Mouse (Mus musculus) lung, embryonic 14.5 days (tissue): ENCODE measurements around the gene Hrh3. TPM values are rescaled to one million over a fixed set of nuclear protein-coding genes. Genes with fewer than 3 reads are reported as not detected.

Experiments used
- ATAC-seq: fragments of 200-750 bp; cut with Nextera tagmentation; 2 replicates; pipeline ENCODE4 v1.8.0; 2017; ENCODE audit warnings: mild to moderate bottlenecking, moderate TSS enrichment, moderate library complexity; ENCODE audit not compliant: insufficient read depth
- DNase-seq: peaks from one replicate; pipeline ENCODE4 v3.0.0-alpha.2; 2015
- H3K27ac ChIP-seq: fragments of 300-500 bp; sonication (generic); 2 replicates; pipeline ENCODE4 v1.5.1; 2014; ENCODE audit warnings: low read depth, mild to moderate bottlenecking, moderate library complexity
- H3K27me3 ChIP-seq: fragments of 300-500 bp; sonication (generic); 2 replicates; pipeline ENCODE4 v1.6.1; 2014; ENCODE audit warnings: low read length, control low read depth; ENCODE audit not compliant: insufficient read depth
- H3K36me3 ChIP-seq: fragments of 300-500 bp; sonication (generic); 2 replicates; pipeline ENCODE4 v1.6.1; 2014; ENCODE audit warnings: control low read depth; ENCODE audit not compliant: insufficient read depth
- H3K4me1 ChIP-seq: fragments of 300-500 bp; sonication (generic); 2 replicates; pipeline ENCODE4 v1.6.1; 2014; ENCODE audit warnings: antibody characterized with exemption, control low read depth; ENCODE audit not compliant: insufficient read depth
- H3K4me2 ChIP-seq: fragments of 300-500 bp; sonication (generic); 2 replicates; pipeline ENCODE4 v1.6.1; 2014; ENCODE audit warnings: mild to moderate bottlenecking
- H3K4me3 ChIP-seq: fragments of 300-500 bp; sonication (generic); 2 replicates; pipeline ENCODE4 v1.5.1; 2014; ENCODE audit warnings: low read depth, low read length
- H3K9ac ChIP-seq: fragments of 300-500 bp; sonication (generic); 2 replicates; pipeline ENCODE4 v1.6.1; 2014
- H3K9me3 ChIP-seq: fragments of 300-500 bp; sonication (generic); 2 replicates; pipeline ENCODE4 v1.6.1; 2016; ENCODE audit warnings: low read depth, low read length, control low read depth
- CTCF ChIP-seq: IDR thresholded peaks from 2 replicates; pipeline ENCODE4 v1.5.1; 2016; ENCODE audit warnings: antibody characterized with exemption, low read depth
- WGBS: fragments of 180-500 bp; shearing (Covaris S2); extraction: QIAGEN DNeasy Blood & Tissue Kit; methylation state at CpG from one replicate; pipeline ENCODE4 v1.1.7; 2014; 5-methylcytosine and 5-hydroxymethylcytosine counted together
- polyA plus RNA-seq: library from polyadenylated mRNA; unstranded; fragments of >200 nt; fragmentation: Nextera tagmentation; extraction: Ambion mirVana; gene quantifications from 2 replicates; pipeline ENCODE4 v1.2.1, GENCODE M21; 2014

The Hrh3 gene
- polyA plus RNA-seq, 1 experiment from 2014 or later = not detected

- Histone ChIP-seq H3K4me2 (no peak overlapping the region), H3K27me3 (peaks cover 28% of the 10 kb centered on the region), H3K36me3 (no peaks in the 10 kb centered on the region), H3K4me3 (no peak overlapping the region), H3K9me3 (no peaks in the 10 kb centered on the region), H3K9ac (no peak overlapping the region), H3K27ac (no peak overlapping the region), H3K4me1 (no peaks in the 10 kb centered on the region)
- no peak for TF ChIP-seq CTCF
- ATAC-seq (no peak), DNase-seq (no peak)
- 36% methylated on average over 5 of the region's 5 CpGs for WGBS
These were observed 8.6 kb downstream of the Hrh3 start for GRCm38 (mm10) chr2:180095711-180096110.

DNA sequence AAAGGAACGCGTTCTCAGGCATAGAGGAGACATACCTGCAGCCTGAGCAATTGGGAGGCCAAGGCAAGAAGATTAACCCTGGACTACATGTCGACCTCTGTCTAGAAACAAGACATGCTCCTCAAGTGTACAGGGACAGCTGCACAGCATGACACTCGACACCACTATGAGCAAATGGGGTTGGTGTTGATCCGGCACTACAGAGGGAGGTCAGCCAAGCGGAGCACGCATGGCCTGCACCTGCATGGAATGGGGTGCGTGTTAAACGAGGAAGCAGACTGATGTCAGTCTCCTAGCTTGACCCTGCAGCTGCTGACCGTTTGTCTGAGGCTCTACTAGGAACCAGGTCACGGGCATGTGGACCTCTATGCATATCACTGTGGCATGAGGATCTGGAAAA is 14.0 kb downstream of the Hrh3 start:
- Histone ChIP-seq H3K27me3 (no peaks in the 10 kb centered on the region), H3K36me3 (peaks cover 8% of the 10 kb centered on the region; the same call in 1 of the 2 replicates), H3K4me3 (no peak overlapping the region), H3K9me3 (no peaks in the 10 kb centered on the region), H3K27ac (no peak overlapping the region), H3K4me1 (no peaks in the 10 kb centered on the region), H3K9ac (no peak overlapping the region), H3K4me2 (no peak overlapping the region)
- no peak for ATAC-seq
- TF ChIP-seq CTCF = no peak
- 44% methylated on average over 11 of the region's 11 CpGs for WGBS
- no peak for DNase-seq

- no peak for ATAC-seq
- no peak for DNase-seq
- 0 out of 2 replicates have a peak, but pooled peaks have one; percentile 23 for TF ChIP-seq CTCF
- no peak overlapping the region for H3K4me2 ChIP-seq
- no peaks in the 10 kb centered on the region for H3K4me1 ChIP-seq
- no peak overlapping the region for H3K9ac ChIP-seq
- H3K27me3 ChIP-seq = no peaks in the 10 kb centered on the region
- WGBS = 85% methylated on average over 4 of the region's 4 CpGs
- H3K36me3 ChIP-seq = peaks cover 20% of the 10 kb centered on the region; the same call in 1 of the 2 replicates
- H3K4me3 ChIP-seq = no peak overlapping the region
- no peak overlapping the region for H3K27ac ChIP-seq
- no peaks in the 10 kb centered on the region for H3K9me3 ChIP-seq
These were observed 16.8 kb downstream of the Hrh3 start for GRCm38 (mm10) chr2:180087472-180087871.

GRCm38 (mm10) chr2:180086637-180087027 is 17.7 kb downstream of the Hrh3 start:
- no peak overlapping the region for H3K9ac ChIP-seq
- H3K27ac ChIP-seq = no peak overlapping the region
- H3K4me1 ChIP-seq = no peaks in the 10 kb centered on the region
- no peak for DNase-seq
- H3K36me3 ChIP-seq = peaks cover 29% of the 10 kb centered on the region; the same call in 1 of the 2 replicates
- no peak overlapping the region for H3K4me2 ChIP-seq
- no peak for TF ChIP-seq CTCF
- no peak overlapping the region for H3K4me3 ChIP-seq
- H3K9me3 ChIP-seq = no peaks in the 10 kb centered on the region
- no peaks in the 10 kb centered on the region for H3K27me3 ChIP-seq
- no peak for ATAC-seq
- WGBS = 85% methylated on average over 5 of the region's 5 CpGs

DNA sequence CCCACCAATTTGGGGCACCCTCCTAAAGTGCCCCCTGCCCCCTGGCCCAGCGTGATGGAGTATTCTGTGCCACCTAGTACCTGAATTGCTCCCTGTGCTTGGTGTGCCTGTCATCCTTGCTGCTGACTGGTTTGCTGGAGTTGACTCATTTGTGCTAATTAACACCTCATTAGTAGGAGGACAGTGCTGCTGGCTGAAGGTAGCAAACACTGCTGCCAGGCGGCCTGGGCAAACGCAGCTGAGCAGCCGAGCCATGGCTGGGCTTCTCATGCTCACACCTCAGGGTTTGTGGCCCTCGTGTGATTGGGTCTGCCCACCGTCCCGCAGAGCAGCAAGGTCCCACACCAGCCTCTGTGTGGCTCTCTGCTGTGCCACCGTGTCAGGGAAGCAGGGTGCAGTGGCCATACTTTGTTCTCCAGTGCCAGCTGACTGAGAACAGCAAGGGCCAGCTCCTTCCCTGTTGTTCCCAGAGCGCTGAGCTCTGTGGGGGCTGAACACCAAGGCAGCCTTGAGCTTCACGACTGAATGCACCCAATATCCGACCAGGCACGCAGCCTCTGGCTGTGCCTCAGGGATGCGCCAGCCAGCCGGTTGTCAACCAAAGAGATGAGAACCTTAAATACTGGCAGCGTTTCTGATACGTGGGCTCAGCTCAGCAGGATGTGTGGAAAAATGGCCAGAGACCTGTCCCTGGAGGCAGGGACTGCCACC is 18.2 kb downstream of the Hrh3 start:
- ATAC-seq (no peak), DNase-seq (no peak)
- H3K4me2 ChIP-seq = no peak overlapping the region
- WGBS = 61% methylated on average over 16 of the region's 16 CpGs
- H3K4me1 ChIP-seq = no peaks in the 10 kb centered on the region
- H3K4me3 ChIP-seq = no peak overlapping the region
- no peaks in the 10 kb centered on the region for H3K27me3 ChIP-seq
- no peaks in the 10 kb centered on the region for H3K9me3 ChIP-seq
- H3K36me3 ChIP-seq = peaks cover 29% of the 10 kb centered on the region; the same call in 1 of the 2 replicates
- no peak for TF ChIP-seq CTCF
- H3K27ac ChIP-seq = no peak overlapping the region
- no peak overlapping the region for H3K9ac ChIP-seq

DNA sequence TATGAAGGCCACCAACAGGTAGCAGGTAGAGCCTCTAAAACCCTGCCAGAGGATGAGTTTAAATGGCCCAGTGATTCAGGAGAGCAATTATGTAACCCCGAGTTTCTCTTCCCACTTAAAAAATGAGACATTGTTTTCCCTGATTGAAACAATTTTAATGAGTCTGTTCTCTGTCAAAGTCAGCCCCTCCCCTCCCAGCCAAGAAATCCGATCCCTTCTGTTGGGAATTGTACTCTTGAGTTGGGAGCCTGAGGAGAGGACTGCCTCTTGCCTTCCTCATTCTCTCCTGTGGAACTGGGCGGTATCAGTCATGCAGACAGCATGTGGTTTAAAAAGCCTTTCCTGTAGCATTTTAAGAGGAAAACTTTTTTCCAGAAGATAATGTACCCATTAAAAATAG is 19.7 kb downstream of the Hrh3 start:
- Histone ChIP-seq H3K27me3 (no peaks in the 10 kb centered on the region), H3K9ac (no peak overlapping the region), H3K4me2 (no peak overlapping the region), H3K9me3 (no peaks in the 10 kb centered on the region), H3K27ac (no peak overlapping the region), H3K4me1 (no peaks in the 10 kb centered on the region), H3K36me3 (peaks cover 29% of the 10 kb centered on the region; the same call in 1 of the 2 replicates), H3K4me3 (no peak overlapping the region)
- DNase-seq = no peak
- WGBS = 19% methylated on average over 3 of the region's 3 CpGs
- ATAC-seq = no peak
- TF ChIP-seq CTCF = no peak

DNA sequence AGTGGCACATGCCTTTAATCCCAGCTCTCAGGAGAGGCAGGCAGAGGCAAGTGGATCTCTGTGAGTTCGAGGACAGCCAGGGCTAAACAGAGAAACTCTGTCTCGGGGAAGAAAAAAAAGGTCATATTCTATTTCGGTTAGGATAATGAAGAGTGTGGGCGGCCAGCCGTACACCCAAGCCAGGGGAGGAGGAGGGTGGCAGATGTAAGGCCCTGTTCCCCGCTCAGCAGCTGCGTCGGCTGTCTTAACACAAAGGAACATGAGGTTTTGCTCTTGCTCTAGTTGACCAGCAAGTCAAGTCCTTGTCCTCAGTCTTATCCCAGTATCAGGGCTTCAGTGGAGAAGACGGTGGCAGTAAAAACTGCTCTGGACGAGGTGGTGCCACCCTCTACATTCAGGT is 21.2 kb downstream of the Hrh3 start:
- no peak overlapping the region for H3K27ac ChIP-seq
- H3K36me3 ChIP-seq = peaks cover 31% of the 10 kb centered on the region; the same call in 1 of the 2 replicates
- ATAC-seq = no peak
- no peaks in the 10 kb centered on the region for H3K4me1 ChIP-seq
- H3K9ac ChIP-seq = no peak overlapping the region
- H3K4me2 ChIP-seq = no peak overlapping the region
- H3K27me3 ChIP-seq = no peaks in the 10 kb centered on the region
- no peak for DNase-seq
- TF ChIP-seq CTCF = no peak
- 90% methylated on average over 10 of the region's 10 CpGs for WGBS
- H3K9me3 ChIP-seq = no peaks in the 10 kb centered on the region
- H3K4me3 ChIP-seq = no peak overlapping the region
